ENCODE assay signal across 23 mouse cellular contexts in the genomic region with DNA sequence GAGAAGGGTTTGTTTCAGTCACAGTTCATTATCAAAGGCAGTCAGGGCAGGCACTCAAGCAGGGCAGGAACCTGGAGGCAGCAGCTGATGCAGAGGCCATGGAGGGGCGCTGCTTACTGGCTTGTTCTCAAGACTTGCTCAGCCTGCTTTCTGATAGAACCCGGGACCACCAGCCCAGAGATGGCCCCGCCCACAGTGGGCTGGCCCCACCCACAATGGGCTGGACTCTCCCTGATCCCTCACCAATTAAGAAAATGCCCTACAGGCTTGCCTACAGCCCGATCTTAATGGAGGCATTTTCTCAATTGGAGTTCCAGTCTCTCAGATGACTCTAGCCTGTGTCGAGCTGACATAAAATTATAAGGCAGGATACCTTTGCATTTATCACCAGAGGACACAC.
DNase-seq lines count a peak whose midpoint lies in the region; ATAC-seq and TF ChIP-seq lines count a peak whose summit lies in the region.
"Had no signal": no experiment of that assay in that cellular context is flagged by ENCODE, and none has a peak within 500 bp of the region (broad histone marks: within the 10 kb centered on the region; RNA-seq: fewer than 3 reads in every experiment).

No protein-coding gene starts in this region.

- WGBS in forebrain, embryonic 11.5 days: 6% methylated on average over 5 of the region's 5 CpGs
- WGBS in forebrain, postnatal 0 days: 7% methylated on average over 5 of the region's 5 CpGs
- WGBS in midbrain, embryonic 11.5 days: 14% methylated on average over 5 of the region's 5 CpGs
- 10% methylated on average over 5 of the region's 5 CpGs for WGBS in midbrain, postnatal 0 days
- WGBS in embryonic facial prominence, embryonic 11.5 days: 11% methylated on average over 5 of the region's 5 CpGs
- 38% methylated on average over 5 of the region's 5 CpGs for WGBS in cerebellum, adult 2 months

- peak; percentile 37; the same call in 1 of the 2 replicates for ATAC-seq in forebrain, embryonic 11.5 days (replicated peaks; ENCODE audit: low FRiP score)
- ATAC-seq in forebrain, postnatal 0 days: no peak
- ATAC-seq in midbrain, embryonic 11.5 days (ENCODE audit: low FRiP score): no peak
- no peak for ATAC-seq in midbrain, postnatal 0 days (ENCODE audit: low FRiP score)
- ATAC-seq in embryonic facial prominence, embryonic 11.5 days (replicated peaks; ENCODE audit: insufficient number of reproducible peaks, low FRiP score, low TSS enrichment, low read depth): no peak
- ATAC-seq: inflammation-experienced regulatory T-cells, adult 6 months; lung, postnatal 0 days; Patski had no signal

- TF ChIP-seq POLR2A in cerebellum, adult 2 months (IDR thresholded peaks at IDR 0.05; ENCODE audit: borderline replicate concordance, insufficient read depth, low read length): no peak

- no peak overlapping the region for H3K4me2 ChIP-seq in forebrain, embryonic 11.5 days (ENCODE audit: low read depth, low read length, severe bottlenecking)
- no peak overlapping the region for H3K4me2 ChIP-seq in forebrain, postnatal 0 days (ENCODE audit: low read depth)
- H3K4me2 ChIP-seq in midbrain, embryonic 11.5 days: no peak overlapping the region
- no peak overlapping the region for H3K4me2 ChIP-seq in midbrain, postnatal 0 days (ENCODE audit: low read depth, low read length, poor library complexity, severe bottlenecking)
- H3K4me2 ChIP-seq in embryonic facial prominence, embryonic 11.5 days (ENCODE audit: low read depth, low read length): no peak overlapping the region
- H3K4me2 ChIP-seq: embryonic facial prominence, embryonic 15.5 days; limb, embryonic 12.5 days; liver, embryonic 15.5 days; stomach, embryonic 15.5 days had no signal

- H3K27ac ChIP-seq in forebrain, embryonic 11.5 days (ENCODE audit: low read depth, low read length): no peak overlapping the region
- no peak overlapping the region for H3K27ac ChIP-seq in forebrain, postnatal 0 days (ENCODE audit: low read depth, low read length)
- H3K27ac ChIP-seq in midbrain, embryonic 11.5 days (ENCODE audit: low read depth, low read length): no peak overlapping the region
- H3K27ac ChIP-seq in midbrain, postnatal 0 days (ENCODE audit: low read depth, low read length): no peak overlapping the region
- H3K27ac ChIP-seq in embryonic facial prominence, embryonic 11.5 days (replicated peaks; ENCODE audit: low read depth, low read length): no peak overlapping the region
- H3K27ac ChIP-seq in cerebellum, adult 2 months (ENCODE audit: insufficient read depth, low read length): no peak overlapping the region
- H3K27ac ChIP-seq: embryonic facial prominence, embryonic 15.5 days; gastrocnemius, adult 2 months; layer of hippocampus, adult 2 months; left cerebral cortex, adult 2 months; limb, embryonic 12.5 days; liver, embryonic 15.5 days; stomach, embryonic 15.5 days had no signal

- no peak overlapping the region for H3K4me3 ChIP-seq in forebrain, embryonic 11.5 days (ENCODE audit: low read depth, low read length)
- no peak overlapping the region for H3K4me3 ChIP-seq in forebrain, postnatal 0 days (ENCODE audit: low read depth, low read length)
- no peak overlapping the region for H3K4me3 ChIP-seq in midbrain, embryonic 11.5 days (ENCODE audit: low read depth, low read length)
- H3K4me3 ChIP-seq in midbrain, postnatal 0 days (ENCODE audit: low read depth, low read length): no peak overlapping the region
- no peak overlapping the region for H3K4me3 ChIP-seq in embryonic facial prominence, embryonic 11.5 days (ENCODE audit: low read depth, low read length)
- no peak overlapping the region for H3K4me3 ChIP-seq in cerebellum, adult 2 months (replicated peaks; ENCODE audit: insufficient read depth, low read depth, low read length)
- H3K4me3 ChIP-seq: embryonic facial prominence, embryonic 15.5 days; gastrocnemius, adult 2 months; layer of hippocampus, adult 2 months; left cerebral cortex, adult 2 months; limb, embryonic 12.5 days; liver, embryonic 15.5 days; stomach, embryonic 15.5 days had no signal

- no peaks in the 10 kb centered on the region for H3K27me3 ChIP-seq in forebrain, embryonic 11.5 days (ENCODE audit: control insufficient read depth, insufficient read depth, low read length)
- H3K27me3 ChIP-seq in forebrain, postnatal 0 days (ENCODE audit: insufficient read depth, low read length): no peaks in the 10 kb centered on the region
- H3K27me3 ChIP-seq in midbrain, embryonic 11.5 days (ENCODE audit: control insufficient read depth, insufficient read depth, low read length): no peaks in the 10 kb centered on the region
- H3K27me3 ChIP-seq in midbrain, postnatal 0 days (ENCODE audit: insufficient read depth, low read length): no peaks in the 10 kb centered on the region
- H3K27me3 ChIP-seq in embryonic facial prominence, embryonic 11.5 days (ENCODE audit: control insufficient read depth, insufficient read depth, low read length): no peaks in the 10 kb centered on the region
- no peaks in the 10 kb centered on the region; the same call in 1 of the 2 replicates for H3K27me3 ChIP-seq in cerebellum, adult 2 months (ENCODE audit: control insufficient read depth, insufficient read depth, low read length)
- H3K27me3 ChIP-seq: liver, embryonic 15.5 days; stomach, embryonic 15.5 days had no signal

- no peaks in the 10 kb centered on the region for H3K9me3 ChIP-seq in forebrain, embryonic 11.5 days (ENCODE audit: control insufficient read depth, low read length)
- no peaks in the 10 kb centered on the region for H3K9me3 ChIP-seq in forebrain, postnatal 0 days (ENCODE audit: low read length)
- no peaks in the 10 kb centered on the region for H3K9me3 ChIP-seq in midbrain, embryonic 11.5 days (ENCODE audit: control insufficient read depth, low read length)
- no peaks in the 10 kb centered on the region for H3K9me3 ChIP-seq in midbrain, postnatal 0 days (ENCODE audit: low read length)
- no peaks in the 10 kb centered on the region for H3K9me3 ChIP-seq in embryonic facial prominence, embryonic 11.5 days (replicated peaks; ENCODE audit: control insufficient read depth, low read length)
- H3K9me3 ChIP-seq: embryonic facial prominence, embryonic 15.5 days; limb, embryonic 12.5 days; liver, embryonic 15.5 days; stomach, embryonic 15.5 days had no signal

- H3K9ac ChIP-seq in forebrain, embryonic 11.5 days (ENCODE audit: low read length): no peak overlapping the region
- no peak overlapping the region for H3K9ac ChIP-seq in forebrain, postnatal 0 days
- no peak overlapping the region for H3K9ac ChIP-seq in midbrain, embryonic 11.5 days (ENCODE audit: low read length)
- no peak overlapping the region for H3K9ac ChIP-seq in midbrain, postnatal 0 days (replicated peaks; ENCODE audit: low read length, poor library complexity, severe bottlenecking)
- H3K9ac ChIP-seq in embryonic facial prominence, embryonic 11.5 days (replicated peaks; ENCODE audit: low read length): no peak overlapping the region
- H3K9ac ChIP-seq: embryonic facial prominence, embryonic 15.5 days; limb, embryonic 12.5 days; liver, embryonic 15.5 days; stomach, embryonic 15.5 days had no signal

- peak; percentile 74 for DNase-seq in forebrain, embryonic 11.5 days (ENCODE audit: low spot score)
- DNase-seq in forebrain, postnatal 0 days: no peak
- peak; percentile 86 for DNase-seq in midbrain, embryonic 11.5 days (ENCODE audit: low spot score, missing footprints)
- no peak for DNase-seq in midbrain, postnatal 0 days (ENCODE audit: low spot score)
- DNase-seq in embryonic facial prominence, embryonic 11.5 days (ENCODE audit: low spot score): peak; percentile 21
- DNase-seq in retina, postnatal 1 day: peak; percentile 54
- no peak for DNase-seq in c-Kit-positive CD71-positive TER-119-positive erythroid progenitor cells, embryonic 14.5 days (ENCODE audit: low spot score)
- no peak for DNase-seq in cerebellum, adult 2 months
- DNase-seq: cerebellum, postnatal 36 days; gastrocnemius, adult 2 months; heart, adult 18-20 months; heart, postnatal 4 days; kidney, adult 9 months; spleen, adult 18-20 months had no signal

- no peaks in the 10 kb centered on the region for H3K36me3 ChIP-seq in forebrain, embryonic 11.5 days (ENCODE audit: control insufficient read depth, insufficient read depth, low read length)
- no peaks in the 10 kb centered on the region for H3K36me3 ChIP-seq in forebrain, postnatal 0 days (ENCODE audit: insufficient read depth)
- no peaks in the 10 kb centered on the region for H3K36me3 ChIP-seq in midbrain, embryonic 11.5 days (ENCODE audit: control insufficient read depth, insufficient read depth, low read length)
- H3K36me3 ChIP-seq in midbrain, postnatal 0 days (ENCODE audit: insufficient read depth, low read length): no peaks in the 10 kb centered on the region
- no peaks in the 10 kb centered on the region for H3K36me3 ChIP-seq in embryonic facial prominence, embryonic 11.5 days (replicated peaks; ENCODE audit: control insufficient read depth, insufficient read depth, low read depth, low read length)
- H3K36me3 ChIP-seq: embryonic facial prominence, embryonic 15.5 days; limb, embryonic 12.5 days; liver, embryonic 15.5 days; stomach, embryonic 15.5 days had no signal

- TF ChIP-seq CTCF in forebrain, postnatal 0 days (IDR thresholded peaks at IDR 0.05; ENCODE audit: low read depth): no peak
- TF ChIP-seq CTCF in midbrain, postnatal 0 days (IDR thresholded peaks at IDR 0.05): no peak
- TF ChIP-seq CTCF in cerebellum, adult 2 months (IDR thresholded peaks at IDR 0.05; ENCODE audit: borderline replicate concordance, insufficient read depth, low read depth, low read length): no peak

- no peaks in the 10 kb centered on the region for H3K4me1 ChIP-seq in forebrain, embryonic 11.5 days (replicated peaks; ENCODE audit: control insufficient read depth, insufficient read depth, low read length)
- no peaks in the 10 kb centered on the region for H3K4me1 ChIP-seq in forebrain, postnatal 0 days (ENCODE audit: insufficient read depth)
- 0 out of 2 replicates have a peak, but pooled peaks cover 2% of the 10 kb centered on the region for H3K4me1 ChIP-seq in midbrain, embryonic 11.5 days (ENCODE audit: control insufficient read depth, insufficient read depth, low read length)
- 0 out of 2 replicates have a peak, but pooled peaks cover 3% of the 10 kb centered on the region for H3K4me1 ChIP-seq in midbrain, postnatal 0 days (ENCODE audit: insufficient read depth, low read length)
- H3K4me1 ChIP-seq in embryonic facial prominence, embryonic 11.5 days (ENCODE audit: control insufficient read depth, insufficient read depth, low read length): no peaks in the 10 kb centered on the region
- no peaks in the 10 kb centered on the region; the same call in 1 of the 2 replicates for H3K4me1 ChIP-seq in cerebellum, adult 2 months (ENCODE audit: control insufficient read depth, insufficient read depth, low read length)
- H3K4me1 ChIP-seq: liver, embryonic 15.5 days; stomach, embryonic 15.5 days had no signal

Comparison
In these comparisons a context has a peak if more than half of its experiments do, and no peak if none do; other contexts are left out.
1. DNase-seq: peak in forebrain, embryonic 11.5 days (single experiment), midbrain, embryonic 11.5 days (single experiment), embryonic facial prominence, embryonic 11.5 days (single experiment) and retina, postnatal 1 day (single experiment); none in forebrain, postnatal 0 days (single experiment), midbrain, postnatal 0 days (single experiment), c-Kit-positive CD71-positive TER-119-positive erythroid progenitor cells, embryonic 14.5 days (single experiment) and cerebellum, adult 2 months (0 of 2).